Mouse (Mus musculus) retina, postnatal 1 day (tissue): ENCODE results near the gene Gabrb1.

Source experiments
- DNase-seq: peaks from one replicate; pipeline ENCODE4 v3.0.0-alpha.2; 2012

The Gabrb1 gene

GRCm38 (mm10) chr5:71842241-71842640 lies 184.3 kb downstream of the Gabrb1 start:
- no peak for DNase-seq

GRCm38 (mm10) chr5:71898214-71898613 lies 240.3 kb downstream of the Gabrb1 start:
- no peak for DNase-seq

- no peak for DNase-seq
Measured at GRCm38 (mm10) chr5:71903399-71903798, 245.5 kb downstream of the Gabrb1 start.

- no peak for DNase-seq
Measured at GRCm38 (mm10) chr5:71914028-71914427, 256.1 kb downstream of the Gabrb1 start.

GRCm38 (mm10) chr5:71915711-71916110 lies 257.8 kb downstream of the Gabrb1 start:
- no peak for DNase-seq

- DNase-seq, result no peak
Measured at GRCm38 (mm10) chr5:71917206-71917605, 259.3 kb downstream of the Gabrb1 start.

GRCm38 (mm10) chr5:71923636-71924035 lies 265.7 kb downstream of the Gabrb1 start:
- no peak for DNase-seq

- no peak for DNase-seq
Measured at GRCm38 (mm10) chr5:71926336-71926735, 268.4 kb downstream of the Gabrb1 start.

GRCm38 (mm10) chr5:71930036-71930435 lies 272.1 kb downstream of the Gabrb1 start:
- DNase-seq, result no peak

- DNase-seq, result peak; percentile 14
Measured at GRCm38 (mm10) chr5:71951398-71951797, 293.5 kb downstream of the Gabrb1 start.

- DNase-seq, result peak; percentile 5
Measured at GRCm38 (mm10) chr5:71955070-71955685, 297.3 kb downstream of the Gabrb1 start.

GRCm38 (mm10) chr5:71964876-71965432 lies 307.0 kb downstream of the Gabrb1 start:
- DNase-seq, result no peak

- DNase-seq, result no peak
Measured at GRCm38 (mm10) chr5:71965529-71965928, 307.6 kb downstream of the Gabrb1 start.

- peak; percentile 23 for DNase-seq
Measured at GRCm38 (mm10) chr5:71970140-71970800, 312.4 kb downstream of the Gabrb1 start.

GRCm38 (mm10) chr5:71972831-71973230 lies 314.9 kb downstream of the Gabrb1 start:
- DNase-seq, result peak; percentile 14

GRCm38 (mm10) chr5:71976133-71976532 lies 318.2 kb downstream of the Gabrb1 start:
- no peak for DNase-seq

- DNase-seq, result no peak
Measured at GRCm38 (mm10) chr5:71976571-71977061, 318.7 kb downstream of the Gabrb1 start.

- no peak for DNase-seq
Measured at GRCm38 (mm10) chr5:71986561-71986960, 328.6 kb downstream of the Gabrb1 start.

GRCm38 (mm10) chr5:71986983-71987398 lies 329.1 kb downstream of the Gabrb1 start:
- DNase-seq, result peak; percentile 46

GRCm38 (mm10) chr5:71999466-71999865 lies 341.6 kb downstream of the Gabrb1 start:
- no peak for DNase-seq

GRCm38 (mm10) chr5:72003811-72004435 lies 346.0 kb downstream of the Gabrb1 start:
- DNase-seq, result no peak

- no peak for DNase-seq
Measured at GRCm38 (mm10) chr5:72036954-72037353, 379.0 kb downstream of the Gabrb1 start.
